Mouse (Mus musculus) kidney, postnatal 14 days (tissue): ENCODE results near the gene Scel.

Experiments
- DNase-seq: peaks from one replicate; pipeline ENCODE4 v3.0.0; 2022; ENCODE audit warnings: mixed read lengths

Gene Scel

DNA sequence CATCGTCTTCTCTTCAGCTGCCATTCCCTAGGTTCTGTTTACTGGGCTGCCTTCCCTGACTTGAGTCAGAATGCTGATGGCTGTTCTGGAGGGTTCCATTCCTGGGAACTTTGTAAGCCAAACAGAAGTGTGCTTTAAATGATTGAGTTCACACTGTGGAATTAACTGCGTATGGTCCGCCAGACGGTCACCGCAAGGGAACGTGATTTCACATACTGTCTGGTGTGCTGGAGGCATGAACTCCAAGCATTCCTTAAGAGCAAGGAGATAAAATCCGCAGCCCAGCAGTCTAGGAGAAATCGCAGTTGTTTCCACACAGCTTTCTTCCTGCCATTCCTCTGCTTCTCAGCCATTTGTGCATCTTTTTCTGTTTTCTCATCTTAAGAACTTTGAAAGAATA lies 2.3 kb downstream of the Scel start:
- no peak for DNase-seq

DNA sequence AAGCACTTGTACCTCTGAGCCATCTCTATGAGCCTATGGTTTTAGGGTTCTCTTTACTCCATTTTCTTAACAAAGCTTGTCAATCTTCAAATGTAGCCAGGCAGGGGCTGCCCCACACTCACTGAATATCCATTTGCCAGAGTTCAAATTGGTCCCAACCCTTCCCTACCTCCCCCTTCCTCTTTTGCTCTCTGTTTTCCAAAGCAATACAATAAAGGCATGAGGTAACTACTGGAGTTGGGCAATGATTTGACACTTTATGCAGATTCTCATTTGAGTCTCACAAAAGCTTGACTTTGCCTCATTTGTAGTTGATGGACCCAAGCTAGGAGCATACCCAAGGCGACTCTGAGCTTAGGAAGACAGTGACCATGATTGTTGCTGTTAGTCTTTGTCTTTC lies 13.1 kb downstream of the Scel start:
- DNase-seq, result no peak

DNA sequence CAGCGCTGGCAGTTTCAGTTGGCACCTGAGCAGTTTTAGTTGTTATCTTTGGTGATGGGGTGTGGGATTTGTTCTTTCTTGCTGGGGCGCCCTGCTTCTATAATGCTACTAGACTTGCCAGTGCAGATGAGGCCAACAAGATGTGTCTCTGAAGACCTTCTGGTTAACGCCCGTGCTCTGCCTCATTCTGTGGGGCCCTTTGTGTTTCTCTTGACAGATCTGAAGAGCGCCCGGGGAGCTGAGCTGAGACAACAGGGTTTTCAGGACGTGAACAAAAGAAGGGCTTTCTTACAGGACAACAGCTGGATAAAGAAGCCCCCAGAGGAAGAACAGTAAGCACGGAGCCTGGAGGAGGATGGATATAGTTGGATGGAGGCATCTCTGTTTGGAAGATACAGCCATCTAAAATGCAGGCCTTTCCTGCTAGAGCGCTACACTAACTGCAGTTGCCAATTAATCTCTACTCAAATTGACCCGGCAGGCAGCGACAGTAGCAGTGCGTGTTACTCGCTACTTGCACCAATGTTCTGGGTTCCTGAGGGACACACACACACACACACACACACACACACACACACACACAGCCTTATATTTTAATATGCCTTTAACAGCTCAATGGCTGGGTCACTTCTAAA lies 16.7 kb downstream of the Scel start:
- DNase-seq, result no peak

DNA sequence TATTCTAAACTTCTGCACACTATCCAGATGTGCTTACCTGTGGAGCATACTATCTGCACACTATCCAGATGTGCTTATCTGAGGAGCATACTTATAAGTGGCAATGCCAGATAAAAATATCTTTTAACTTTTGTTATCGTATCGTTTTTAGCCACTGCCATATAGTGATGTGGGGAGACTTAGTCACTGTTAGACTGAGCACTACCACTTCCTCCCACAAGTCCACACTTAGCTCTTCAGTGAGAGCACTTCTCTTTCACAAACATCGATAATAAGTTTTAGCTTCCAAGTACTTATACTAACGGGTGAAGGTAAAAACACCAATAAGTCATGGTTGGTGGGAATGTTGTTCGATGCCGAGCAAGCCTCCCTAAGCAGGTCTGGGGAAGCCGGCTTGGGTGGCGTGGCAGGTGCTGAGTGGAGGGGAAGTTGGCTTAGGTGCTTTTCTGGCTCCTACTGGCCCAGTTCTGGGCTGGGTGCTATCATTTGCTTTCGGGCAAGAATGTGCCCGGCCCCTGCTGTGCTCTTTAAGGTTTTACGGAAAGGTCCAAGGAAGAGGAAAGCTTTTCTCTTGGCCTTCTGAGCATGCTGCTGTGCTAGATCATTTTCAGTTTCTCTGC lies 18.7 kb downstream of the Scel start:
- DNase-seq, result no peak

DNA sequence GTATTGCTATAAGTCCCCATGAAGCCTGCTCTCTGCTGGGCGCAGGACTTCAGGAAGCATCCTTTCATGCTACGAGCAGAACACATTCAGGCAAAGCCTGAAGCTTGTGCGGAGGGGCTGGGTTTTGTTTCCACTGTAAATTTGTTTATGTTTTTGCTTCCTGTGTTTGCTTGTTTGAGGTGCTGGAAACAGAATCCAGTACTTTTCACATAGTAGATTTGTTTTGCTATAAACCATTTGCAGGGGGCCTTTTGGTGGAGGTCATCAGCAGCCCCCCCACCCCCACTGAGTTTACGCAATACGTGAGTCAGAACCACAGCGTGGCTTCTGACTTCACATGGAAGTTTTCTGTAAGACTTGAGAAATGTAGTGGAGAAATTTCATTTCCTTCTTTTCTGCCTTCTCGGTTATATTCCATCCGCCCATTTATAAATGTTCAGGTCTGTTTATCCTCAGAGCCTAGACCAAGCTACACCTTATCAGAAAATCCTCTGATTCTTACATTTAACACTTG lies 22.4 kb downstream of the Scel start:
- no peak for DNase-seq

DNA sequence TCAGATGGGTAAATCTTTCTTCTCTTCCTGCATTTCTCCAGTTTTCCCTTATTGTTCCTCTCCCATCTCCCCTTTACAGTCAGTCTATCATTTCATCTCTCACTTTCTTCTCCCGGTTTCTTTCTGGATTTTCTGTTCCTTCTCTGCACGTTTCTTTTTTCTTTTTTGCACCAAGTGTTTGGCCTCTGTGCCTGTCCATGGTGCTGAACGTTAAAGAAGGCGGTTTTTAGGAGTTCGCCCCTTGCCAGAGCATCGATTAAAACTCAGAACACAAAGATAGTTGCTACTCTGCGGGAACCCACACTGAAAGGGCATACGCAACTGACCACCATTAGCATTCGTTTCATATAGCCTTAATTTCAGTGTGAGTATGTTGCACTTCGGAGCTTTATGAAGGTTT lies 23.2 kb downstream of the Scel start:
- DNase-seq, result no peak

DNA sequence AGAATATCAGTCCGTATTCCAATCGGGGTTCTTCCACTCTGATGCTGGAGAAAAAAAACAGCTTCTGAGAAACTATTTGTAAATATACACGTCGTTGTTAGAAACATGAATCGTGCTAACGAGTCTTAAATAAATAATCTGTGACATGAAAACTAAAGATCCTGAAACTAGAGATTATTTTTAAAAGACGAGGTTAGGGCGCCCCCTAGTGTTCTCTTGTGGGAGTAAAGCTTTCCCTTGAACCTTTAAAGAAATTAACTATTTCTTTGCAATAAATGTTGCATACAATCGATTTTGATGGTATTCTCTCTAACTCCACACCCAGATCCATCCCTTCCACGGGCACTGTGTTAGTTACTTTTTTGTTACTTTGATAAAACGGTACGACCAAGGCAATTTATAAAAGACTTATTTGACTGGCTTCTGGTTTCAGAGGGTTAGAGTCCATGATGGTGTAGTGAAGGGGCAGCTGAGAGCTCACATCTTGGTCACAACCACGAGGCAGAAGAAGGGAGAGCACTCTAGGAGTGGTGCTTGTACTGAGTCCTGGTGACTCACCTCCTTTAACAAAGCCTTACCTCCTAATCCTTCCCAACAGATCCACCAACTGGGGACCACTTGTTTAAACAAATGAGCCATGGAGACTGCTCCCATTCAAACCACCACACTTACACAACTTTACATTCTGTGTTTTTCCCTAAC lies 24.4 kb downstream of the Scel start:
- peak; percentile 43 for DNase-seq

DNA sequence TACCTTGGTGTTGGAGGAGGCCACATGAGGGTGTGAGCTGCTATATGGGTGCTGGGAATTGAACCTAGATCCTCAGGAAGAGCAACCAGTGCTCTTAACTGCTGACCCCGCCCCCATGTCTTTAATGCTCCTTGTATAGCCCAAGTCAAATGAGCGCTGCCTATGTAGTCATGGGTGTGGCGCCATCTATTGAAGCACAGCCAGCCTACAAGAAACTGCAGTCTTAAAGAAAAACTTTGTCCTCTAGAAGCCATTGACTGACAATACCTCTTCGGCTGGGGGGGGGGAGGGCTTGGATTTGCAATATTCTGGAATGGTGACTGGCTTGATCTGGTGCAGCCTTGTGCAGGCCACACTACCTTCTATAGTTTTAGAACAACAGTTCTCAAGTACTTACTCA lies 26.7 kb downstream of the Scel start:
- no peak for DNase-seq

DNA sequence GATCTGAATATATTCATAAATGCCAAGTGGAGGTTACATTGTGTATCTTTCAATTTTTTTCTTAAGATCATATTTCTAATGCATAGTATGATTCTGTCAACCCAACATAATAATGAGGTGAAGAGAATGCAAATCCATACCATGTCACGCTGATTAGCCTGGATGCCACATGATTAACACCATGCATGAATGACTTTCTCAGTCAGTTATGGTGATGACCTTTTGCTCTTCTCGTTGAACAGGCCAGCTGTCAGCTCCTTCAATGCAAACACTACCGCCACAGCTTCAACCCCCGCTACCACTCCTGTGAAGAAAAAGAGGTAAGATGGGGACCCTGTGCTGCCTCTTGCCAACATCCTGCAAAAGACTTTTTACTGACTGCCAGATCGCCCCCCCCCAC lies 28.5 kb downstream of the Scel start:
- no peak for DNase-seq

DNA sequence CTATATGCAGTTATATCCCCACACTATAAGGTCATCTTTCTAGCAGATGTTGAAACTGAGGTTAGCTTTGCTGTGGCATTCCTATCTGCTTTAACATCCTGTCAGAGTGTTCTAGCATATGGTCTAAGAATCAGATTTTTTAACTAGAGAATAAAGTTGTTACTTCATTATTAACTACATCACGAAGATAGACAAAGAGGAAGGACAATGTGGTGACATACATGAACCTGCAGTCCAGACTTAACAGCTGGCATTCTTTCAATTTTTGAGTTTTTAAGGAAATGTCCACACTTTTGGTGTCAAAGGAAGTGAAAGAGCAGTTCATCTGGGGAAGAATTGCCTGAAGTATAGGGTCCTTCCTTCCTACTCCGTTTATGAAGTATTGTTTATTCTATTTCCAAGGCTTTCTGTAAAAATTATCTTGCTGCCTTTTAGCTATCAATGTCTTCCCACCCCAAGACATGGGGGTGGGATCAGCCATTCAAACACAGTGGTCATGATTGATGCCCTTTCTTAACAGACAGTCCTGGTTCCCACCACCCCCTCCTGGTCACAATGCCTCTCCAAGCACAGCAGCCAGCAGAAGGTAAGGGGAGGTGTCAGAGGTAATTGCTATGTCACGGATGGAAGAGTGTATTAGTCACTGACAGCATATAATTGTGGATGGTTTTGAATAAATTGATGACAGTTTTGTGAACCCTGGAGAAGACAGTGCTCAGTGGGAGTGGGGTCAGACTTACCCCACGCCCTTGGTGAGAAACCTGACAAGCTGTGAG lies 30.4 kb downstream of the Scel start:
- DNase-seq, result no peak

DNA sequence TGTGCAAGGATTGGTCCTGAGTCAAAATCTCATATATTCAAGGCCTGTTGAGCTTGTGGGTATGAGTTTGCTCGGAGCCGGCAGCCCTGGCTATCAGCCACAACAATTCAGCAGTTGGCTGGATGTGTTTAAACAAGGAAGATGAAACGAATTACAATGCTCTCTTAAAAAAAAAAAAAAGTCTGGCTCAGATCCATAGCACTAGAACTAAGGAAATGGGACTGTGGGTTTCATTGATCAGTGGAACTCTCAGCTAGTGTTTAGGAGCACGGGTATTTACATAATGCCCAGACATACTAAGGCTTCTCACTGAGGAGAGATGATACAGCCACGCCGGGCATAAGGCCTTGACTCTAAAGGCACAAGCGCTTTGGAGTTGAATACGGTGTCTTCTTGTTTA lies 32.6 kb downstream of the Scel start:
- DNase-seq, result no peak

DNA sequence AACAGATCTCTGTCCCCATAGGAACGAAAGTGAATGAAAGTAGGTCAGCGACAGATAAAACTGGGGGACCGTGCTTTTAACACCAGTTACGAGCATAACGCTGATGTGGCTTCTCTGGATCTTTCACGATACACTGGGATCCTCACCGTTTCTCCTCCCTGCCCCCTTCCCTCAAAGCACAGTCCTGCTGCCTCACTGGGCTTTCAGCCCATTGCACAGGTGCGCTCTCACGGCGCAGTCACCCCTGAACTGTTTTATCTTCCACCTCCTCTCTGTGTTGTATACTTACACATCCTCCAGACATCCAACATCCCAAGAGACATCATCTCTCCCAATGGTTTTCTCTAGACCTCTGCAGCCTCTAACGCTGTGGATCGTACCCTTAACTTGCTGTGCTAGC lies 33.1 kb downstream of the Scel start:
- no peak for DNase-seq

DNA sequence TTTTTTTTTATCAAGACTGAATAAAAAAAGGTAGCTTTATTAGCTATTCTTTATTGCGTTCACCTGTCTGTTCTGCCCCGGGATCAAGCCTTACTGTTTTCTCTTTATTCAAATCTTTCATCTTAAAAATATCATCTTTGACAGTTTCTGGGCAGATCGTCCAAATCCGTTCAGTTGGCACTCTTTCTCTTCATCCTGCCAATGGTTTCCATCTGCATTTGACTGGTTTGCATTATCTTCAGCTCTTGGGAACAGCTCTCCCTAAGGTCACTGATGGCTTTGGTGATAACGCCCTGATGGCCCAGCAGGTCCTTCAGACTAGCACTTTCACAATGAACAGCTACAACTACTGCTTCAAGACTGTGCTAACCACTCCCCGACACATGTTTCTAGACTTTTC lies 35.1 kb downstream of the Scel start:
- DNase-seq, result no peak

DNA sequence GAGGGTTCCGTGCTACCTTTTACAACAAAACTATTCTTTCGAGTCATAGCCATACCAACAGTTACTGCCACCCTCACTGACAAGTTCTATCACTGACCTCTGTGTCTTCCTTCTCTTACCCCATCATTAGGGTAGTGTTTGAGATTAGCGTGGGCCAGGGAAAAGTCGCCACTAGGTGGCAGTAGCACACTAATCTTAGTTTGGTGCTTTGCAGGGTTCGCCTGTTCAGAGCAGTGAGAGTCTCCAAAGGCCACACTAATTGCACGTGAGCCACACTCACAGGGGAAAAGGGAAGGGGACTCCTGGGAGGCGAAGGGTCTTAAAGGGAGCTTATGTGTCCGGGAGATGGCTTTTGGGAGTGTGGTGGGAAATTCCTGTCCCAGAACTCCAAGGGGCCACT lies 37.3 kb downstream of the Scel start:
- peak; percentile 80 for DNase-seq

DNA sequence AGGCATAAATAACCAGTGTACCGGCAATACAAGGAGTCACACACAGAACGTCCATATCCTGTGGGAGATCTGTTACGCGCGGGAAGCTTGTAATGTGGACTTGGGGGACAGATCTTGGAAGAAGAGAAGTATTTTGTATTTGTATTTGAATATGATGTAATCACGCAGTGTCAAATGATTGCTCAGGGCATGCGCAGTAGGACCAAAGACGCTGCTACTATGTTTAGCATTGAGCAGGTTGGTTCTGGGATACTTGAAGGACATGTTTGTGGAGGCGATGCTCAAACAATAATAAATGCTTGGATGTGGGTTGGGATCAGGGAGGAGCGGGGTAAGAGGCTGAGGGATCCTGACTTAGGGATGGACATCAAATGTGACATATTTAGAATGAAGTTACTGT lies 37.8 kb downstream of the Scel start:
- no peak for DNase-seq

DNA sequence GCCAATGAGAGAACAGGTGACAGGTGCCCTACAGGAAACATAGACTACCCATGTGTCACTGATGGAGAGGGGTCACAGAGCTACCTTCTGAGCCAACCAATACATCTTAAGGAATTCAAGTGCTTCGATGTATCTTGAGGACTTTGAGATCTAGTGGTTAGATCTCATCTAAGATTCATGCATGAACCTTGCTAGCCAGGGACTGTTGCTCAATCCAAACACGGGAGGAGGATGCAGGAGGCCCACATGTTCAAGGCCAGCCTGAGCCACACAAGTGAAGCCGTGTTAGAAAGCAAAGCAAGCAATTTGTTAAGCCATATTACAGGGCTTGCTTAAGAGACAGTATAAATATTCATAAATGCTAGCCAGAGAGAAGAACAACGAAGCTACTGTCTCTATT lies 38.8 kb downstream of the Scel start:
- no peak for DNase-seq

DNA sequence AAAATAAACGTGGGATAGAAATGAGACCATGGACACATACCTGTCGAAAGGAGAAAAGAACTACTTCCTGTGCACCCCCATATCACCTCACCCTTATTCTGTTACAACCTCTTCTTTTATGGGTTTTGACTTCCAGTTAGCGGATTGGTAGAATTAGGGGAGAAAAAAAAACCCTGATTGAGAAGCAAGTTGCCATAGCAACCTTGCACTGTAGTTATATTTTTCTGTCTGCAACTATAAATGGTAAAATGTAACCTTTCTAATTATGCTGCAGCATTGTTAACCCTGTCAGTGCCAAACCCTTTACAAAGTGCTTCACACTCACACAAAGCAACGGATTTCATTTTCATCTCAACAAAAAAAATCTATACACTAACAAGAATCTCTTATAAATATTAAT lies 39.2 kb downstream of the Scel start:
- no peak for DNase-seq

DNA sequence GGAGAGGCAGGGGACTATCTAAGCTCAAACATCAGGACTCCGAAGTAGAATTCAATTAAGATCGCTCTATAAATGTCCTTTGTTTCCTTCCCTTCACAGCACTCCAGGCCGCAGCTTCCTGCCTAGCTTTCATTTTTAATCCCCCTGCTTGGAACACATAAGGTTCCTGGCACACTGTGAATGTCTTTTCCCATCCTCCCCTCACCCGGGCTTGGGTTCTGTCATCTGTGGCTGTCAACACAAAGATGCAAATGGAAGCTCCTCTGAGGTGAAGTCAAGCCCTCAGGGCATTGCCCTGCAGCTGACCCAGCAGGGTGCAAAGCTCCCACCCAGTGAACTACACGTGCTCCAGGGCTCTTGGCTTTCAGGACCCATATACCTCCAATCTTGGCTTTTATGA lies 43.5 kb downstream of the Scel start:
- no peak for DNase-seq

DNA sequence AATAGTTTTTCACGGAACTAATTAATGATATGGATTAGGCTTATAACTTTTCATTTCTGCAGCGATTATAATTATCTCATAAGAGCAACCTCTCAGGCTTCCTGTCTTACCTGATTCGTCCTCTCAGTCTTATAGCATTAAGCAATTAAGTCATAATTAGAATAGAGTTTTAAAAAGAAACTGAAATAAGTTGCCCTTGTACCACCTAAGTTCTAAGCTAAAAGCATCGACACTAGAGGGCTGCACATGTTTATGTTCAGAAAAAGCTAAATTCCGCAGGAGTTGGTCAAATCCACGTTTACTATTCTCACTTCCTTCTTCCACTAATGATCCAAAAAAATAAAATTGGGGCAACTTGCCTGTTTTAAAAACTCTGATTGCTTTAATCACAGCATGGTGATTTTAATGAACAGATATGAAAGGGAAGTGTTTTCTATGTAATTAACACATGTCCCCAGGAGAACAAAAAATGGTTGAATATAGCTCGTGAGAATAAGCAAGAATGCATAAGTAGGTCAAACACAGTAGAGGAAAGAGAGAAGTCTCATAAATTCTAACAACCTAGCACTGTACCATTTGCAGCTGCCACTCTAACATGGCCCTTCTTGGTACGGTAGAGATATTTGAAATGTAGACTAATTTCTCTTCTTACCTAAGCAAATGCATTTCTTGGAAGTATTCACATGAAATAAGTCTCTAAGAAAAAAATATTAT lies 48.4 kb downstream of the Scel start:
- no peak for DNase-seq

DNA sequence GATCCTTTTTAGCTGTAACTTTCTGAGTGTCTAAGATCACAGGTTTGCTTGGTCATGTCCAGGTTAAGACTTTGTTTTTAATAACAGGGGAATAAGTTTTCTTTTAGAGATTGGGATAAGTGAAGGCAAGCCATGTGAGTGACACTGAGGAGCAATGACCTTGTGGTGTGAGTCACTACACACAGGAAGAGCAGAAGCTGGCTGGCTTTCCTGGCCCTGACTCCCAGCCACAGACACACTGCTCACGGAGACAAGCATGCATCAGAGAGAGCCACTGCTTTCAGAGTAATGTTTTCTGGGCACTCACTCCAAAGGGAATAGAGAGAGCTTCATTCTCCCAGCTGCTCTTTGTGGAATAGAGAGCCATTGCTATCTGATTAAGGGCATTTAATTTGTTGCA lies 54.8 kb downstream of the Scel start:
- DNase-seq, result no peak

DNA sequence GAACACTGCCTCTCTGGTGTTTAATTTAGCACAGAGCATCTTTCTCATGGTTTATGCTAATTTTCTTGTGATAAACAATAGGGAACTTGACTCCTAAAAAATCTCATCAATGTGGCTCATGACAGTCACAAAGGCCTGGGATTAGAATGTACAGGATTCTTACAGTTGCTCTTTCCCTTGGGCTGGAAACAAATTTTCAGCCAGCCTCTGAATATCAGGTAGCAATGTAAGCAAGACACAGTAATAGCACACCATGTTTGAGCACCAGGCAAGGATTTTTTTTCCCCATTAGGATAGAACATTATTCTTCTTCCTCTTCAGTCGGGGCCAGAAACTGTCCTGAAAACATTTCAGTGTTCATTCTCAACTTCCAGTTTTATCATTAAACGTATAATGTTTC lies 55.3 kb downstream of the Scel start:
- DNase-seq, result no peak

DNA sequence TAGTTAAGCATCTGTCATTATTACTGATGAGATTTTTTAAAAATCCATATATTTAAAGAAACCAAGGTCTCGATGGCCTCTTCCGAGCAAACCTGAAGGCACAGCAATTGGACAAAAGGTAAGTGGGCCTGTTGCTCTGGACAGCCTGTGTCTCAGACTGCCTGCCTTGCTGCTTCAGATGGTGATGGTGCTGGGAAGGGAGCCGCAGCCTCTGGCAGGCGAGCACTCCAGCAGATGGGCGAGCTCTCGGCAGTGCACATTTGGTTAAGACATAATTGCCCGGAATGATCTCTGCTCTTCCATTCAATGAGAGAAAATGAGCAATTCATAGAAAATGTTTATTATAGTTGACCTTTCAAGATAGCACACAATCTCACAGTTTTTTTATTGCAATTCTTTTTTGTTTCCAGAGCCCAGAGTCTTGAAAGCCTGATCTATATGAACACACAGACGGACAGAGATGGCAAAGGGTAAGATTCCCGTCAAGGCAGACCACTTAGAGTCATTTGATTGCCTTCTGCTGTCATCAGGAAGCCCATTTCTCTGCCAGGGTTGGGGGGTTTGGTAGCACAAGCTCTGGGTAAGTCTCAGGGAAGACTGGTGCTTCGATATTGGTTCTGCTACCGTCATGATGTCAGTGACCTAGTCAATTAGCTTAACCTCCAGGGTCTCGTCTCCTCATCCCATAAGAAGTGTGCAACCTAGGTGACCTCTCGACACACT lies 58.6 kb downstream of the Scel start:
- no peak for DNase-seq
